Mouse (Mus musculus): ENCODE data around the gene Slc38a11.

DNA sequence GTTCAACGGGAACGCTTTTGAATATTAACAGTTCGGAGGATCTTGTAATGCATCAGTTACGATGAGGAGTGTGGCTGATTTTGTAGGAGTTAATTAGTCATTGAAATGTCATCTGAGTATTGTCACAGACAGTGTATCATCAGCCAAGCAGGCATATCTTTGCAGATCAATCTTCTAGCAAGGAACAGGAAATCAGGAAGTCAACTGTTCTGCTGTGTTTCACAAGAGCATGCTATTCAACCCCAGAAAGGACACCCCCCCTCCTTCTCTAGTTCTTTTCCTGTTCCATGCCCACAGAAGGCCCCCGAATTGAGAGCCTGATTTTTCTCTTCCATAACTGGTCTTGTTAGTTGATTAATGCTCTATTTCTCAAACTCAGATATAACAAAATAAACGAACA, 80.9 kb downstream of the Slc38a11 start:
- TF ChIP-seq CTCF (IDR thresholded peaks at IDR 0.05; ENCODE audit: low read depth, low read length) (no peak), GATA2 (IDR thresholded peaks at IDR 0.05; ENCODE audit: borderline replicate concordance, low read depth, low read length) (no peak), POLR2AphosphoS5 (IDR thresholded peaks at IDR 0.05; ENCODE audit: insufficient replicate concordance, low read depth, low read length) (no peak), GATA1 (IDR thresholded peaks at IDR 0.05; ENCODE audit: borderline replicate concordance, low read length) (no peak), TAL1 (conservative IDR thresholded peaks at IDR 0.05; ENCODE audit: low read depth, low read length) (no peak)

All from G1E (cell line).